Mouse (Mus musculus): Measurements from ENCODE around the gene Poglut1.
"Not testable (repeated sequence)": the region's sequence is repeated elsewhere in the genome, so short reads cannot be mapped to it uniquely, and the experiment has no call there.

Gene Poglut1

DNA sequence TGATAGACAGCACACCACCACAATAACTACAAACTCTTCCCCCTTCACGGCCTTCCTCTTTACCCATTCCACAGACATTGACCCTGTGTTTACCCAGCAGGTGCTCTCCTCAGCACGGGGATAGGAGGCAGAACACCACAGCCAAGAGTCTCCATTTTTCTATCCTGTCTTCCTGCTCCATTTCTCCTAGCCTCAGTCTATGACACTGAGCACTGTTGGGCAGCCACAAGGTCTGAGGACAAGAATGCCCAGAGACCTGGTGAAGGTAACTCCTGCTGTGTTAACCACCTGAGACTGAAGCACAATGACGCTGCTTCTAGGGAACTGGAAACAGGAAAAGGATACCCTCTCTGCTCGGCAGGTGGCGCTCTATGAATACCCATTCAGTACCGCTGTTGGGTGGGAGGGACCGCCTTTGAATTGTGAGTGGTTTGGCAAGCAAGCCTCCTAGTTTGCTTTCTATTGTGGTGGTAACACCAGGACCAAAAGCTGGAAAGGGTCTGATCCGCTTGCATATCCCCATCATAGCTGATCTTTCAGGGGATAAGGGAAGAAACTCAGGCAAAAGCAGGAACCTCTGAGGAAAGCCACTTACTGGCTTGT, 13.4 kb downstream of the Poglut1 start:
- peak; percentile 69 for DNase-seq (ENCODE audit: low read depth)

- DNase-seq (ENCODE audit: low read depth): no peak
Measured at GRCm38 (mm10) chr16:38526264-38526663, 23.8 kb downstream of the Poglut1 start.

GRCm38 (mm10) chr16:38522129-38523084, 27.7 kb downstream of the Poglut1 start, which contains the start of gene Timmdc1:
Gene Timmdc1 (minus strand): TSS chr16:38522663.
- peak; percentile 96 for DNase-seq (ENCODE audit: low read depth)

GRCm38 (mm10) chr16:38521211-38521987, 28.7 kb downstream of the Poglut1 start:
- peak; percentile 18 for DNase-seq (ENCODE audit: low read depth)

GRCm38 (mm10) chr16:38519140-38519539, 30.9 kb downstream of the Poglut1 start:
- peak; percentile 57 for DNase-seq (ENCODE audit: low read depth)

GRCm38 (mm10) chr16:38510846-38511245, 39.2 kb downstream of the Poglut1 start:
- DNase-seq (ENCODE audit: low read depth): no peak

DNA sequence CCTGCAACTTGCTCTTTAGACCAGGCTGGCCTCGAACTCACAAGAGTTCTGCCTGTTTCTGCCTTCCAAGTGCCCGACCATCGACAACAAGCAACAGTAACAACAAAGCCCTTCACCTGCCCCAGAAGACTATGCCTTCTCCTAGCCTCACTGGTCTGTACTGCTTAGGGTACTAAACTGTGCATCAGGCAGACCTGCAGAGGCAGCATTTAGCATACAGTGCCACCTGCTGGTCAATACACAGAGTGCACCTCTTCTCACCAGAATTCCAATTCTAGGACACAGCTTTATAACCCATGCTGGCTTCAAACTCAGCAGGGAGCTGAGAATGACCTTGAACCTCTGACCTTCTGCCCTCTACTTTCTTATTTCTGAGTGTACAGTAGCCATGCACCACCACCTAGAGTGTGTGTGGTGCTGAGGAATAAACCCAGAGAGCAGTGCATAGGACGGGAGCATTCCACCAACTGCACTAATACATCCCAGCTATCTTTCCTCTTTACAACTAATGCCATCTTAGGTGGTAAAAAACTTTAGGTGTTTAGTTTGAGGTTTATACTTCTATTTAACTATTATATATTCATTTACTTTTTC, 43.9 kb downstream of the Poglut1 start:
- DNase-seq (ENCODE audit: low read depth): peak; percentile 70

DNA sequence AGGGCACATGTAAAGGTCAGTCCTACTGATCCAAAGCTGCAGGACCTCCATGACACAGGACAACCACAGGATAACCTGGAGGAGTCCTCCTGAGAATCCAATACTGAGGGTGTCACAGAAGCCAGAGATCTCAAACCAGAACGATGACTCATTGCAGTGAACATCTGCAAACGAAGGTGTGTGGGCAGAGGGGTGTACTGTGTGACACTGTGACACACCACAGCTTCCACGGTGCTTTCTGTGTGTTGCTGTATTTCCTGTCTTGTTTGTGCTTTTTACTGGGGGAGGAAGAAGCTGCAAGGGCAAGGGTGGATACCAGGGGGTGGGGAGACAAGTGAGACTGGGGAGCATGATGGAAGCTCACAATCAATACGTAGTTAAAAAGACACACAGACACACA, 46.5 kb downstream of the Poglut1 start:
- DNase-seq (ENCODE audit: low read depth): no peak

- DNase-seq (ENCODE audit: low read depth): no peak
Measured at GRCm38 (mm10) chr16:38502469-38502868, 47.6 kb downstream of the Poglut1 start.

- DNase-seq (ENCODE audit: low read depth): no peak
Measured at GRCm38 (mm10) chr16:38496604-38497140, 53.4 kb downstream of the Poglut1 start.

DNA sequence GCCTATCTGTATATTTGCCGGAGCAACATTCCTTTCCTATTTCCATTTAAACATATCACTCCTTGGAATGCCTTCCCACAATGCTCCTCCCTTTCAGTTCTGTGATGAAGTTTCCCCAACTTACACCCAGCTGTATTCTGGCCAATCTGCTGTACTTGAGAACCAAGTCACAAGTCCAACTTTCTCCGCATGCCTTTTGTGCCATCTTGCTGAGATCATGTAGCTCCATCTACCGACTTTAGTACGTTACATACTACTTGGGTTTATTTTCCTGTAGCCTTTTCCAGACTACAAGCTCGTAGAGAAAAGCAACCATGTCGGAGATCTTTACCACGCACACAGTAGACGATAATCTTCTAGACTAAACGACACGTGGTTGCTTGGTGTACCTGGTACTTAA, 56.2 kb downstream of the Poglut1 start:
- DNase-seq (ENCODE audit: low read depth): no peak

DNA sequence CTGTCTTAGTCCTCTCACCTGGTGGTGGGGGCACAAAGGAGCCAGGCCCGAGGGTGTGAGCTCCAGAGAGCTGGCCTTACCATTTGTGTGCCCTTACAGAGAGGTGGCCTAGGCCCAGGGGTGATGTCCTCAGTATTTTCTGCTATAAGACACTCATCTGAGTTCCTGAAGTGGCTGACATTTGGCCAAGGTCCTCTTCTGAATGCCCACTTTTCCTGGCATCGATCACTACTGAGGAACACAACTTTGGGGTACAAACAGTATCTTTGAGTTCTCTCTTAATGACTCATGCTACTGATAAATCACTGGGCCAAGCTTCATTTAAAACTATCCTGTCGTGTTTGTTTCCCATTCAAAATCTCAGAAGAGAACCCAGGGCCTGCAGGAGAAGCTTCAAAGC, 57.5 kb downstream of the Poglut1 start:
- no peak for DNase-seq (ENCODE audit: low read depth)

- DNase-seq (ENCODE audit: low read depth): no peak
Measured at GRCm38 (mm10) chr16:38483582-38484309, 66.3 kb downstream of the Poglut1 start.

DNA sequence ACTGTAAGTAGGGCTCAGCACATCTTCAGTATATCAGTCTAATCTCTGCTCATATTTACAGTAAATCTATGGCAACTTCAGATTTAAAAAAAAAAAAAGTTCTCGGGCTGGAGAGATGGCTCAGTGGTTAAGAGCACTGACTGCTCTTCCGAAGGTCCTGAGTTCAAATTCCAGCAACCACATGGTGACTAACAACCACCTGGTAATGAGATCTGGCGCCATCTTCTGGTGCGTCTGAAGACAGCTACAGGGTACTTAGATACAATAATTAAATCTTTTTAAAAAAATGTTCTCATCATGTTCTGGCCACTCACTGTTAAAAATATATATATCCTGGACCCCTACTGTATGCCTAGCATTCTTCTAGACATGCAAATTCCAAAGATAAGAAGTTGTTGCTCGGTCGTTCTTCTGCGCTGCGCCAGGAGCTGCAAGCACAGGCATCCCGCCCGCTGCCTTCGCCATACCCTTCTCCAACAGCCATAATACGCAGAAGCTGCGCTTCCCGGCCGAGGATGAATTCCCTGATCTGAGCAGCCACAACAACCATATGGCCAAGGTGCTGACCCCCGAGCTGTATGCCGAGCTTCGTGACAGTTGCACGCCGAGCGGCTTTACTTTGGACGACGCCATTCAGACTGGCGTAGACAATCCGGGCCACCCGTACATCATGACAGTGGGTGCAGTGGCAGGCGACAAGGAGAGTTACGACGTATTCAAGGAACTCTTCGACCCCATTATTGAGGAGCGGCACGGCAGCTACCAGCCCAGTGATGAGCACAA, 67.1 kb downstream of the Poglut1 start:
- DNase-seq (ENCODE audit: low read depth): peak; percentile 66

DNA sequence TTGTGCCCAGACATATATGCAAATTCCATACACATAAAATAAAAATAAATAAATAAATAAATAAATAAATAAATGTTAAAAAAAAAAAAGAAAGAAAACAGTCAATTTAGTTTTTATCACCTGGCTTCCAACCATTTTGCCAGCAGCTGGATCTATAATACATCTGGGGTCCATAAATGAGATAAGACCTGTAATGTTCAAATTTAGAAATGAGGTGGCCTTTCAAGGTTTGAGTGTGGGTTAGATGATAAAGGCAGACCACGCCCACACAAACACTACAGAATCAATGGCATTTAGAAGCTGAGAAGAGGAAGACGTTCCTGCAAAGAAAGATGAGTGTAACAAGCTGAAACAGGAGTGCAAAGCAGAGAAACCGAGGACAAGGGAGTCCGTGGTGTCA, 68.7 kb downstream of the Poglut1 start:
- no peak for DNase-seq (ENCODE audit: low read depth)

GRCm38 (mm10) chr16:38478296-38478695, 71.8 kb downstream of the Poglut1 start:
- DNase-seq (ENCODE audit: low read depth): no peak

- DNase-seq (ENCODE audit: low read depth): not testable (repeated sequence)
Measured at GRCm38 (mm10) chr16:38477241-38477608, 72.8 kb downstream of the Poglut1 start.

- DNase-seq (ENCODE audit: low read depth): peak; percentile 72
Measured at GRCm38 (mm10) chr16:38476312-38477240, 73.5 kb downstream of the Poglut1 start.

DNA sequence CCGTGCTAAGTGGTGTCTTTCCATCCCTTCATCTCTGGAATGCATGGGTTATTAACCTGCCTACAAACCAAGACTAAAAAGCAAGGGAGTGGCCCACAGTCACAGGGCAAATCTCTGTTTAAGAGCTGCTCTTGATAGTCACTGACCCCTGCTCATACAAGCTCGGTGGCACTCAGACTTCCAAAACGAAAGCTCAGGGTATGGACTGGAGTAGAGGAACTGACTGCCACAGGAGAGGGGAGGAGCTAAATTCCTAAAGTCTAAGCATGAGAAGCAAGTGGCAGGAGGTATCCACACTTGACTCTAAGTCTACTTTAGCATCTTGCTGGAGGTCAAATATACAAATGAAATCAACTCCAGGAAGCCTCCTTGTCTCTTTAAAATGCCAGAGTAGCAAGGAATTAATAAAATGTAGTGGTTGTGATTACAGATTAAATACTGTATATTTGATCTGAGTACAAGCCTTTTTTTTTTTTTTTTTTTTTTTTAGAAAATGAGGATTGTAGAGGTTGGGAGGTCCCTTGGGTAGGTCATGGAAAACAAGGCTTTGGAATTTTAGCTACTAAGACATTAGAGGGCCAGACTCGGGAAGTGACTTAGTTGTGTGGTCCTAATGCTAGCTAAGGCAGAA, 74.3 kb downstream of the Poglut1 start:
- peak; percentile 28 for DNase-seq (ENCODE audit: low read depth)
